Mouse (Mus musculus) embryonic facial prominence, embryonic 14.5 days (tissue): ENCODE measurements around the gene Tmem86a. TPM values are rescaled to one million over a fixed set of nuclear protein-coding genes. Genes with fewer than 3 reads are reported as not detected.

Experiments
- ATAC-seq: fragments of 200-750 bp; cut with Nextera tagmentation; 2 replicates; pipeline ENCODE4 v1.8.0; 2017; ENCODE audit warnings: low read depth, moderate number of reproducible peaks, moderate TSS enrichment
- DNase-seq: peaks from one replicate; pipeline ENCODE4 v3.0.0-alpha.2; 2015; ENCODE audit warnings: low spot score
- H3K27ac ChIP-seq: fragments of 300-500 bp; sonication (generic); replicated peaks from 2 replicates; pipeline ENCODE4 v1.5.1; 2014; ENCODE audit warnings: low read depth, mild to moderate bottlenecking, low read length, moderate library complexity
- H3K27me3 ChIP-seq: fragments of 300-500 bp; sonication (generic); replicated peaks from 2 replicates; pipeline ENCODE4 v1.6.1; 2014; ENCODE audit warnings: low read length; ENCODE audit not compliant: control insufficient read depth, insufficient read depth
- H3K36me3 ChIP-seq: fragments of 300-500 bp; sonication (generic); 2 replicates; pipeline ENCODE4 v1.6.1; 2014; ENCODE audit warnings: low read length, mixed read lengths; ENCODE audit not compliant: control insufficient read depth, insufficient read depth
- H3K4me1 ChIP-seq: fragments of 300-500 bp; sonication (generic); 2 replicates; pipeline ENCODE4 v1.6.1; 2014; ENCODE audit warnings: antibody characterized with exemption, low read length; ENCODE audit not compliant: control insufficient read depth, insufficient read depth
- H3K4me2 ChIP-seq: fragments of 300-500 bp; sonication (generic); 2 replicates; pipeline ENCODE4 v1.6.1; 2014; ENCODE audit warnings: low read depth, mild to moderate bottlenecking, low read length, moderate library complexity, mixed read lengths
- H3K4me3 ChIP-seq: fragments of 300-500 bp; sonication (generic); 2 replicates; pipeline ENCODE4 v1.5.1; 2014; ENCODE audit warnings: low read depth, mild to moderate bottlenecking, low read length
- H3K9ac ChIP-seq: fragments of 300-500 bp; sonication (generic); 2 replicates; pipeline ENCODE4 v1.6.1; 2014; ENCODE audit warnings: low read depth, mild to moderate bottlenecking, low read length, moderate library complexity, mixed read lengths
- H3K9me3 ChIP-seq: fragments of 300-500 bp; sonication (generic); 2 replicates; pipeline ENCODE4 v1.6.1; 2016; ENCODE audit warnings: low read length; ENCODE audit not compliant: control insufficient read depth
- WGBS: fragments of 180-500 bp; shearing (Covaris S2); extraction: QIAGEN DNeasy Blood & Tissue Kit; methylation state at CpG from one replicate; pipeline ENCODE4 v1.1.7; 2014; 5-methylcytosine and 5-hydroxymethylcytosine counted together
- polyA plus RNA-seq: library from polyadenylated mRNA; unstranded; fragments of >200 nt; fragmentation: Nextera tagmentation; extraction: Ambion mirVana; gene quantifications from 2 replicates; pipeline ENCODE4 v1.2.1, GENCODE M21; 2014

The Tmem86a gene
- polyA plus RNA-seq, 1 experiment from 2014 or later = 19.6 TPM

DNA sequence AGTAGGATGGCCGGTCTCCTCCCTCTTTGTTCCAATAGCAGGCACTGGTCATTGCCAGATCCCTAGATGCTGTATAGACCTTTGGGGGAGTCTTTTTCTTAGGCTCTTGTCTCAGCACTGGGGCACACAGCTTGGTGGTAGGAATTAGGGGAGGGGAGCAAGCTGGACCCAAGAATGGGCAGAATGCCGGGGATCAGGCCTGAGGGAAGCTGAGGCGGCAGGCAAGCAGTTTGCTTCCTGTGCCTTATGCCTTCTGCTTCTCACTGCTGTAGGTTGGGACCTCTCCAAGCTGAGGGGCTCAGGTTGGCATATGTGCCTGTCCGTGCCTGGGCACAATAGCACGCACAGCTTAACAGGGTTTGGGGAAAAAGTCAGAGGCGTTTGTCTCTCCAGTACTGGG, 25.8 kb downstream of the Tmem86a start:
- Histone ChIP-seq H3K9ac (no peak overlapping the region), H3K36me3 (no peaks in the 10 kb centered on the region), H3K4me1 (peaks cover 10% of the 10 kb centered on the region), H3K27ac (no peak overlapping the region), H3K27me3 (no peaks in the 10 kb centered on the region), H3K9me3 (no peaks in the 10 kb centered on the region), H3K4me3 (no peak overlapping the region), H3K4me2 (no peak overlapping the region)
- WGBS = 84% methylated on average over 6 of the region's 6 CpGs
- ATAC-seq (no peak), DNase-seq (no peak)

GRCm38 (mm10) chr7:47076729-47077128, 26.3 kb downstream of the Tmem86a start:
- Histone ChIP-seq H3K4me3 (no peak overlapping the region), H3K4me2 (no peak overlapping the region), H3K27ac (no peak overlapping the region), H3K9me3 (no peaks in the 10 kb centered on the region), H3K27me3 (no peaks in the 10 kb centered on the region), H3K4me1 (peaks cover 10% of the 10 kb centered on the region), H3K9ac (no peak overlapping the region), H3K36me3 (no peaks in the 10 kb centered on the region)
- 64% methylated on average over 3 of the region's 3 CpGs for WGBS
- no peak for ATAC-seq
- DNase-seq = no peak

- Histone ChIP-seq H3K4me2 (no peak overlapping the region), H3K27ac (no peak overlapping the region), H3K9ac (no peak overlapping the region), H3K36me3 (no peaks in the 10 kb centered on the region), H3K9me3 (no peaks in the 10 kb centered on the region), H3K4me1 (peaks cover 10% of the 10 kb centered on the region), H3K27me3 (no peaks in the 10 kb centered on the region), H3K4me3 (no peak overlapping the region)
- DNase-seq (no peak), ATAC-seq (no peak)
- WGBS = 72% methylated on average over 8 of the region's 8 CpGs
Measured at GRCm38 (mm10) chr7:47077451-47077850, 27.1 kb downstream of the Tmem86a start.

DNA sequence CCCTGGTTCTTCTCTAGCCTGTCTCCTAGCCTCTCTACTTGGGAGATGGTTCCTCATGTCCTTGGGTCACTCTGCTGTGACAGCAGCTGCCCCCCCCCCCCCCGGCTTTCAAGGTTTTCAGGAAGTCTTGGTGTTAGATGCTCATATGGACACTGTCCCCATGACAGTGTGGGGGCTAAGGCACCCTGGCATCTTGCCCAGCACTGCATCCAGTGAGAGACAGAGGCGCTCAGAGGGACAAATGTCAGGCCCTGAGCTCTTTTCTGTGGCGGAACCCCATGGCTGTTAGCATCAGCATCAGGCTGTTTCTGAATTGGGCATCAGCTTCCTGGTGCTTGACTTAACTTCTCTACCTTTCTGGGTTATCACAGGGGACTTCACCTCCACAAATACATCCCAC, 30.5 kb downstream of the Tmem86a start:
- peak overlapping the region; percentile 20; the same call in 1 of the 2 replicates for H3K9ac ChIP-seq
- 86% methylated on average over 2 of the region's 3 CpGs for WGBS
- DNase-seq (no peak), ATAC-seq (no peak)
- no peak overlapping the region for H3K27ac ChIP-seq
- no peaks in the 10 kb centered on the region for H3K27me3 ChIP-seq
- no peak overlapping the region for H3K4me3 ChIP-seq
- H3K36me3 ChIP-seq = no peaks in the 10 kb centered on the region
- no peak overlapping the region for H3K4me2 ChIP-seq
- H3K9me3 ChIP-seq = no peaks in the 10 kb centered on the region
- H3K4me1 ChIP-seq = no peaks in the 10 kb centered on the region

DNA sequence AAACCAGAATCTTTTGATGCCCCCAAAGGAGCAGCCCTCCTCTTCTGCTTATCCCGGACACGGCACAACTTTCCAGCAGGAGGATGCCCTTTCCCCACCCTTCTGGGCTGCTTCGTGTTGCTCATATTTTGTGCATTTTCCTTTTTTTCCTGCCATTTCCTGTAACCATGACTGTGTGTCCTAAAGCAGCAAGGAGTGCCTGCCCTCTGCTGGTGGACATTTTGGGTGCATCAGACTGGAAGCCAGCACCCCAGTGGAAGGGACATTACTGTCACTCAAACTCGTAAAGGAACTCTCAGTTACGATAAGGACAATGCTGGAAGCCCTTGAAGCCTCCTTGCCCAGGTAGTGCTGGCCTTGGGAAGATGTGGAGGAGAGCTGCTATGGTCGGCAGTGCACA, 30.9 kb downstream of the Tmem86a start:
- no peaks in the 10 kb centered on the region for H3K4me1 ChIP-seq
- H3K27me3 ChIP-seq = no peaks in the 10 kb centered on the region
- peak; percentile 55 for DNase-seq
- peak overlapping the region; percentile 20; the same call in 1 of the 2 replicates for H3K9ac ChIP-seq
- no peaks in the 10 kb centered on the region for H3K9me3 ChIP-seq
- H3K4me2 ChIP-seq = no peak overlapping the region
- ATAC-seq = peak; percentile 58; the same call in 1 of the 2 replicates
- no peak overlapping the region for H3K4me3 ChIP-seq
- no peak overlapping the region for H3K27ac ChIP-seq
- 36% methylated on average over 6 of the region's 6 CpGs for WGBS
- H3K36me3 ChIP-seq = no peaks in the 10 kb centered on the region

- WGBS = 65% methylated on average over 1 of the region's 1 CpGs
Measured at GRCm38 (mm10) chr7:47085075-47085474, 34.7 kb downstream of the Tmem86a start.

GRCm38 (mm10) chr7:47093935-47094334, 43.5 kb downstream of the Tmem86a start:
- Histone ChIP-seq H3K27ac (no peak overlapping the region), H3K27me3 (no peaks in the 10 kb centered on the region), H3K9ac (no peak overlapping the region), H3K36me3 (no peaks in the 10 kb centered on the region), H3K4me1 (no peaks in the 10 kb centered on the region), H3K4me2 (no peak overlapping the region), H3K9me3 (no peaks in the 10 kb centered on the region), H3K4me3 (no peak overlapping the region)
- DNase-seq (no peak), ATAC-seq (no peak)
- 89% methylated on average over 5 of the region's 5 CpGs for WGBS

More at GRCm38 (mm10) chr7:47085075-47085474, 34.7 kb downstream of the Tmem86a start:
- Histone ChIP-seq H3K9me3 (no peaks in the 10 kb centered on the region), H3K27me3 (no peaks in the 10 kb centered on the region), H3K4me3 (no peak overlapping the region), H3K9ac (no peak overlapping the region), H3K4me1 (no peaks in the 10 kb centered on the region), H3K4me2 (no peak overlapping the region), H3K36me3 (no peaks in the 10 kb centered on the region), H3K27ac (no peak overlapping the region)
- DNase-seq (no peak), ATAC-seq (no peak)

DNA sequence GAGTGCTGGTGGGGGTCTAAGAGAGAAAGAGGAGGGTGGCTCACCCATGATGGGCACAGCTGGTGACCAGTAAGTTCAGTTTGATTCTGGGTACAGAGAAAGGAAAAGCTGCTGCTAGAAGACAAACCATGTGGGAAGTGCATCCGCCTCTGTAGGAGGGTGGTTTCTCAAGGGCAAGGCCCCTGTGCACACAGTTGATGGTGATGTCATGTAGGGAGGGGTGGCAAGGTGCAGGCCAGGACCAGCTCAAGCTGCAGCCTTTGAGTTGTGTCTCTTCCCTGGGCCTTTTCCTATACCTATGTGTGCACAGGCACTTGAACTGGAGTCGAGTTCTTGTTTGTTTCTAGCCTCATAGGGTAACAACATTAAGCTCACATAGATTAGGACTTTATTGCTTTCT, 44.6 kb downstream of the Tmem86a start:
- DNase-seq (no peak), ATAC-seq (no peak)
- no peak overlapping the region for H3K4me2 ChIP-seq
- 71% methylated on average over 2 of the region's 2 CpGs for WGBS
- H3K27me3 ChIP-seq = no peaks in the 10 kb centered on the region
- H3K4me1 ChIP-seq = no peaks in the 10 kb centered on the region
- no peaks in the 10 kb centered on the region for H3K36me3 ChIP-seq
- H3K9me3 ChIP-seq = no peaks in the 10 kb centered on the region
- no peak overlapping the region for H3K4me3 ChIP-seq
- no peak overlapping the region for H3K9ac ChIP-seq
- no peak overlapping the region for H3K27ac ChIP-seq

DNA sequence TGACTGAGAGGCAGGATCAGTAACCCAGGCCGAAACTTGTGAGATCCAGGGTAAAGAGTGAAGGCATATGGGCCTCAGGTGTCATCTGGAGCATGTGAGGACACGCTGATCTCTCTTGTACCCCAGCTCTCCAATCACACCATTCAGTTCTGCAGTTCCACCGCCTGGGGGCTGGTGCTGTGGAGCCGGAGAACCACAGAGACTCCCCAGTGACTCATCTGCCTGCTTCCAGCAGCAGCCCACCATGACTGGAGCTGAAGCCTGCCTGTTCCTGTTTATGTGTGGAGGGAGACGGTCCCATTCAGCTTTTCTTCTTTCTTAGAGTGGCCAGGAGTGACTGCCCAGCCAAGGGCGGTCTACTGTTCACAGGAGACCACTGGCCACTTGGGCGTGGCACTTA, 47.6 kb downstream of the Tmem86a start:
- Histone ChIP-seq H3K4me3 (no peak overlapping the region), H3K4me2 (no peak overlapping the region), H3K9ac (no peak overlapping the region), H3K9me3 (no peaks in the 10 kb centered on the region), H3K27ac (no peak overlapping the region), H3K27me3 (no peaks in the 10 kb centered on the region), H3K36me3 (no peaks in the 10 kb centered on the region), H3K4me1 (no peaks in the 10 kb centered on the region)
- peak; percentile 17 for DNase-seq
- WGBS = 48% methylated on average over 7 of the region's 7 CpGs
- no peak for ATAC-seq
